Mouse (Mus musculus): ENCODE measurements at regions not wholly inside any gene's neighbourhood (a gene's known extent, or its start where the extent isn't known, plus 50 kb on each side); places are given as distances from the start of the nearest gene placed in this dataset.

- TF ChIP-seq POLR2A (IDR thresholded peaks at IDR 0.05; ENCODE audit: insufficient read depth, low read depth, low read length) (no peak), CTCF (IDR thresholded peaks at IDR 0.05; ENCODE audit: insufficient read depth, low read depth, low read length) (no peak)
Observed at GRCm38 (mm10) chr3:53913984-53914669, 50.5 kb upstream of the Ufm1 start.

All from olfactory bulb, adult 2 months (tissue).